Mouse (Mus musculus) neutrophil, adult 5-6 weeks (primary cell): Measurements from ENCODE around the gene Pdcd2l. TPM values are rescaled to one million over a fixed set of nuclear protein-coding genes. Genes with fewer than 3 reads are reported as not detected.
A peak's percentile ranks its signal among the peaks of the same experiment; 100 is the strongest.
"Not testable (repeated sequence)": the region's sequence is repeated elsewhere in the genome, so short reads cannot be mapped to it uniquely, and the experiment has no call there.

Source experiments
- ATAC-seq: fragments of 151-379, 151-347 bp; 2 replicates; pipeline ENCODE4 v1.8.0; 2017; ENCODE audit warnings: mild to moderate bottlenecking, moderate TSS enrichment; ENCODE audit not compliant: insufficient number of reproducible peaks, poor library complexity, low FRiP score, severe bottlenecking; ENCODE audit errors: extremely low read depth
- total RNA-seq: library from RNA; stranded (forward); fragments of 200-1000 nt; gene quantifications from 2 replicates; pipeline ENCODE4 v1.2.3, GENCODE M21; 2017

Gene Pdcd2l
- total RNA-seq, 1 experiment from 2014 or later, result 35.7 TPM

DNA sequence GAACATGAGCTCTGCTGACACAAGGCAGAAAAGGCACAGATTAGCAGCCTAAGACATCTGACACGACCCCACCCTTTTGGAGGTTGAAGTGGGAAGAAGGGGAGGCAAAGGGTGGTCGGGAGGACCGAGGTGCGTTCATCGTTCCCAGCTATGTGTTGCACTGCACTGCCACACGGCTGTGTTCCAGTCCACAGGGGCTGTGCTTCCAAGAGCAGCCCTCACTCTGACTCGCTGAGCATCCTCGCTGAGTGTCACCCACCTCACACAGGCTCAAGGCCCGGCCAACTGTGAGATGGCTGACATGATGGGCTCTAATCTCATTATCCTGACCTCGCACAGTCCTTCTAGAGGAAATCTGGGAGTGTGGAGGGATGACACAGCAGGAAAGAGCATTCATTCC, 20.0 kb upstream of the Pdcd2l start:
- ATAC-seq, result no peak

- no peak for ATAC-seq
Measured at GRCm38 (mm10) chr7:34215481-34215880, 19.0 kb upstream of the Pdcd2l start.

DNA sequence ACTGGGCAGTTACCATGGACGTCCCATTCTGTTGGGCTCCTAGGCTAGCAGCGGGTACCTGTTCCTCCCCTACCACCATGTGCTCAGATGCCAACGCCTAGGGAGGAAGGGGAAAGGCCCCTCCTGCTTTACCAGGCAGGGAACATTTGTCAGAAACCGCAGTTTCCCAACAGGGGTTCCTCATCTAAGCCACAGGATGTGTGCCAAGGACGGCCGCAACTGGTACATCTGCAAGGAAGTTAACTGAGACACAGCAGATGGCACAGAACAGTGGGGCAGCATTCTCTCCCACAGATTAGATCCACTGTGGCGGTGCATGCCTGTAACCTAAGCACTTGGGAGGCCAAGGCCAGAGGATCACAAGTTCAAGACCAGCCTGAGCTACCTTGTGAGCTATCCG, 18.2 kb upstream of the Pdcd2l start:
- peak; percentile 70 for ATAC-seq

DNA sequence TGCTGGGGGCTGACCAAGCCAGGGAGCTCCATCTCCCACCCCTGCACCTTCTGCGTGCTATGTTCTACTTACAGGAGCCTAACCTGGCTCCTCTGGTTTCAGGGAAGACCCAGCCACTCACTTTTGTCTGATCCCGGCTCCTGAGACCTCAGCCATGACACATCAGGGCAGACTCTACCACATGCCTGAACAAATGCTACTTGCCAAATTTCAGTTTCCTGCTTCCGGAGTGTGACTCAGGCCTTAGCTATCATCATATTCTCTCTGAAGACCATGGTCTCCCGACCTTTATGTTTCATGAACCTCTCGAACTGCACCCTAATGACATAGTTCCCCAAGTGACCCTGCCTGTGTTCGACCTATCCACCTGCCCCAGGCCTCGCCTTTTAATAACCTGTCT, 16.8 kb upstream of the Pdcd2l start:
- ATAC-seq, result no peak

DNA sequence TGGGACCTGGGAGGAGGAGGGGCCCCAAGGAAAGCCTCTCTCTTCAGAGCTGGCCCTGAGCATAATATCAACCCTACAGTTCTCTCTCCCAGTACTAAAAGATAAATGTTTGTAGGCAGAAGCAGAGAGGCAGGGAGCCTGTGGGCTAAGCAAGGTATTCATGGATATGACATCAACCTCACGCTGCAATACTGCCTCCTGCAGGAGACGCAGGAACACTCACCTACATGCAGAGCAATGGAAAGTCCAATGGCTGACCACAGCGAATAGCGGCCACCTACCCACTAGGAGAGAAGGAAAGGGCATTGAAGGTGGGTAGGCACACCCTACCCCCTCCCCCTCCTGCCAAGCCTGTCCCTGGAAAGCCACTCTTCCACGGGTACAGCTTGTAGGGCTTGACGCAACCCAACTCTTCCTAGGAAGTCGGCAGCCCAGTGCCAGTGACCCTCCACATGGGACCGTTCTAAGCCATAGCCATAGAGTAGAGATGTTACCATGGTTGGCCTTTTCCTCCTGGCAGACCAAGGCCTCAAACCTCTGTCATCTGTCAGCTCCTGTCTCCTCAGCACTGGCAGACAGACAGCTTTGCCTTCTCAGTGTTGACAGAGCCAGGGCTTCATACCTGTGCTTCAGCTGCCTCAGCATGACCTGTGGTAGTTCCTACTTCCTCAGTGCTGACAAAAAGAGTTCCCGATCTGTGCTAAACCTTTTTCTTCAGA, 11.7 kb upstream of the Pdcd2l start:
- ATAC-seq, result no peak

DNA sequence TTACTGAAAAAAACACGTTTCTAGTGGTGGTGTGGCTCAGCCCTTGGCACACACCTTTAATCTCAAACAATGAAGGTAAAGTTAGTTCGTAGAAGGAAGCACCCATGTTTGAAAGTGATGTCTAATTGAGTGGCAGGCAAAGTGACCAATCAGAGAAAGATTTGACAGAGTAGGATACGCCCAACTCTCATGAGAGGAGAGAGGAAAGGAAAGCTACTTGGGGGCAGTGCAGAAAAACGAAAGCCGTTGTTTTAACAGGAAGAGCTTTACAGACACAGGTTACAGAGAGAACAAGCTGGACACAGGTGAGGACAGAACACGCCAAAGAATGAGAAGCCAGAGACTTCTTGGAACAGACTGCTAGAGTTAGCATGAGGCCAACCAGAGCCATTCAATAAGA, 9.9 kb upstream of the Pdcd2l start:
- ATAC-seq, result no peak

GRCm38 (mm10) chr7:34202147-34202546, 5.7 kb upstream of the Pdcd2l start:
- ATAC-seq, result not testable (repeated sequence)

- no peak for ATAC-seq
Measured at GRCm38 (mm10) chr7:34200829-34201228, 4.4 kb upstream of the Pdcd2l start.

- ATAC-seq, result peak; percentile 63
Measured at GRCm38 (mm10) chr7:34198346-34198745, 1.9 kb upstream of the Pdcd2l start.

- peak; percentile 11; the same call in 1 of the 2 replicates for ATAC-seq
Measured at GRCm38 (mm10) chr7:34195632-34196031, 829 bp downstream of the Pdcd2l start.

DNA sequence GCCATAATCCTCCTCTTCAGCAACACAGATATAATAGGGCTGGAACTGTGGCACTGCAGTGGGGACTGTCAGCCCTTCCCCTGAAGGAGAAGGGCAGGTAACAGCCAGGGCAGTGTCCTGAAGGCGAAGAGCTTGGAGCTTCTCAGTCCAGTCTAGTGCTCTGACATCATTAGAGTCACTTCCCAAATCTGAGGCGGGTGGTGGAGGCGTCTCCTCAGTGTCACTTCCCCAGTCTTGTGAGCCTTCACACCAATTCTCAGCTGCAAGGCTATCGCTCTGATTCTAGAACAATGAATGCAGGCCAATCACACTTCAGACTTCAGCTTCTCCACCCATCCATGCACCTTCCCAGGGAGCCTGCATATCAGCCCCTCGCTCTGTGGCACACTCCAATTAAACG, 3.6 kb downstream of the Pdcd2l start:
- peak; percentile 47; the same call in 1 of the 2 replicates for ATAC-seq

DNA sequence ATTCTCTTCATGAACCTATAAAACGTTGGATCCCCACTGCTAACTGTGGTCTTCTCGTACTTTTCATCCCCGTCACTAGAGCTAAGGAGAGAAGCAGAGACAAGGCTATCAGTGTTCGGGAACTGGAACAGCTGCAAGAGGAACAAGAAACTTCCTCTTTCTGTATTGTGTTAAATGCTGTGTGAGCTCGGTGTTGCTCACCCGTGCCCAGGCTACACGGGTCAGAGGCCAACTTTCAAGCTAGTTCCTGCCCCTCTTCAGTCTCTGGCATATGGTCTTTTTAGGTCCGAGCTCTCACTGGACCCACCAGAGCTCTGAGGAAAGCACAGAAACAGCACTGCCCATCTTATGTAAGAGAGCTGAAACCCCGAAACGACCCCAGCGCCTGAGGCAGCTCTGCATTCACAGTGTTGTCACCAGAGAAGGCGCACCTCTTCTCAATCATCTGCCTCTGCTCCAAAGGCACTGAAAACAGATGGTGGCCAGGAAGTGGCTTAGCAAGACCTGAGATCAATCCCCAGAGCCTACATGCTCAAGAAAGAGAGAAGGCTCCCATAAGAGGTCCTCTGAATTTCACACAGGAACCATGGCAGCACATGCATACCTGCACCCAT, 7.0 kb downstream of the Pdcd2l start:
- peak; percentile 91 for ATAC-seq

GRCm38 (mm10) chr7:34183794-34184193, 12.7 kb downstream of the Pdcd2l start:
- no peak for ATAC-seq

DNA sequence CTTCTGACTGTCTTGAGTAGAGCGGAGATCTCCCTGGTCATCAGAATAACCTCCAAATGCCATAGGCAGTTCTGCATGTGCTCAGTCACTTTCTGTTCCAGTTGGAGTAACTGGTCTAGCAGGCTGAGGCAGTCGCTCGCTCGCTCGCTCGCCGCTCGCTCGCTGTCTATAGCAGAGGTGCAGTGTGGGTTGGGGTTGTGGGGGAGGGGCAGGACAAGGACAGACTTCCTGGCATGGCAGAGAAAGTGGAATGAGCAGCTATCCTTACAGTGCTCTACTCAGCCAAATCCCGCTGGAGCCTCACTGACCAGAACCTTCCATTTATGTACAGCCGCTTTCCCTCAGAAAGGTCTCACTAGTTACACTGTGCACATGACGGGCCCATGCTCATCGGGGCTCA, 13.1 kb downstream of the Pdcd2l start:
- ATAC-seq, result no peak

GRCm38 (mm10) chr7:34176241-34176640, 20.2 kb downstream of the Pdcd2l start:
- not testable (repeated sequence) for ATAC-seq

- no peak for ATAC-seq
Measured at GRCm38 (mm10) chr7:34172251-34172650, 24.2 kb downstream of the Pdcd2l start.

- ATAC-seq, result no peak
Measured at GRCm38 (mm10) chr7:34169454-34169853, 27.0 kb downstream of the Pdcd2l start, which contains the start of gene Uba2. Gene Uba2 (minus strand): TSS chr7:34169599.

DNA sequence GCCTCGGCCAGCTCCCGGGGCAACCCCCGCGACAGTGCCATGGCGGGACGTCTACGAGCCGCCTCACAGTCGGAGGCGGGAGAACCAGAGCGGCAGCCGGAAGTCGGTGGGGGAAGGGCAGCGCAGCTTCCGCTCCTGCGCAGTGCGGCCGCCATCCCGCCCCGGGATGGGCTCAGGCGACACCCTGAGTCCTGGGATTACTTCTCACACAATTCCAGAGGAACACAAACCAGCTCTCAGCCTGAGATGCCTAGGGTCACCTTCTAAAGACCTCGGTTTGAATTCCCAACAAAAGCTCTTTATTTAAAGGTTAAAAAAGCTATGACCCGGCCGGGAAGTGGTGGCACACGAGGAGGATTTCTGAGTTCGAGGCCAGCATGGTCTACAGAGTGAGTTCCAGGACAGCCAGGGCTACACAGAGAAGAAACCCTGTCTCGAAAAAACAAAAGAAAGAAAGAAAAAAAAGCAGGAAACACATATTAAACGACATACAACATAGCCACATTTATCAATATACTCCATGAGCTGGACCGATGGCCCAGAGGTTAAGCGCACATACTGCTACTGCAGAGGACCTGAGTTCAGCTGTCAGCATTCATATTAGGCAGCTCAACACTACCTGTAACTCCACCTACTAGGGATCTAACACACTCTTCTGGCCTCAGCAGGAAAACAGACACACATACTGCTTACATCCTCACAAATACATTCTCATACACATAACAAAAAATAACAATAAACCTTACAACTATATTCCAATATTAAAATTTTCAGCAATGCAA, 27.8 kb downstream of the Pdcd2l start:
- ATAC-seq, result peak; percentile 93

DNA sequence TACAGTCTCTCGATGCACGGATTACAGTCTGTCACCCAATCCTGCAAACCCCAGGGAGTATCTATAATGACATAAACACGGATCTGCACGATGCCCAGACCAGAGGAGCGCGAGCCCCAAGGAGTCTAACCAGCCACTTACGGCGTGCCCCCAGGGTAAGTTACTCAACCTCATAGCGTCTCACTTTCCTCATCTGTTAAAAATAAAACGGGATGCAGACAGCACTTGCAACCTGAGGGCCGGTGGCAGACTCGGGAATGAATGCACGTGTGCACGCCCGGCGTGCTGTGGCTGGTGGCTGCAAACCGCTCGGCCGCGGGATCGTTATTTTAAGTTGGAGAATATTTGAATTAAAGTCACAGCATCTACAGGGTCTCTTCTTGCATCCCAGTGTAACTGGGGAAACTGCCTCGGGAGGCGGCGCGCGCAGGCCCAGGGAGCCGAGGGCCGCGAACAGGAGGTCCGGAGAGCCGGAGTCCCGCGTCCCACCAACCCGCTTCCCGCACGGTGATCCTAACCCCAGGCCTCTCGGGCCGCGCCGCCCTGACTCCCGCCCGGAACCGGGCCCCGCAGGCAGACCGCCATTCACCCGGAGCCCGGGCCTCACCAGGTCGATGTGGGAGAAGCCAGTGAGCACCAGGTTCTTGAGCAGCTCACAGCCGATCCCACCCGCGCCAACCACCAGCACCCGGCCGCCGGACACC, 28.5 kb downstream of the Pdcd2l start:
- no peak for ATAC-seq
